In the genomic region with DNA sequence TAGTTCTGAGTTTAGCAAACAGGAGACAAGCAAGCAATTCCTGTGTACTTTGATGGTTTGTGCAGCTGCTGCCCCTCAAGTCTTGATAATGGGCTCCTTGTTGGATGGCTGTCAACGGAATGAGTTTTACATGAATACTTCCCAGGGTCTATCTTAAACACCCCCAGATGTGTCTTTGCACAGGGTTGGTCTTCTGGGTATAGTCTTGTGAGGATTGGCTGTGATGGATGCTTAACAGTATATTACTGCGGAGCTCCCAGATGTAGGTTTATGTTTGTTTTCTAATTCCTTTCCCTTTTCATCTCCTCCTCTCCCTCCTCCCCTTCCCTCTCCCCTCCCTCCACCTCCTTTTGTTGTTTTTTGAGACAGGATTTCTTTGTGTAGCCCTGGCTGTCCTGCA, we compare ENCODE assay signal across 27 mouse cellular contexts. TPM values are rescaled to one million over a fixed set of nuclear protein-coding genes. Genes with fewer than 3 reads are reported as not detected.
DNase-seq lines count a peak whose midpoint lies in the region; ATAC-seq lines count a peak whose summit lies in the region.
"Had no signal": no experiment of that assay in that cellular context is flagged by ENCODE, and none has a peak within 500 bp of the region (broad histone marks: within the 10 kb centered on the region; RNA-seq: fewer than 3 reads in every experiment).

No protein-coding gene starts in this region.

- H3K4me1 ChIP-seq in limb, embryonic 13.5 days, result peaks cover 5% of the 10 kb centered on the region; the same call in 1 of the 2 replicates
- H3K4me1 ChIP-seq in limb, embryonic 10.5 days, result no peaks in the 10 kb centered on the region
- H3K4me1 ChIP-seq: embryonic facial prominence, embryonic 12.5 days; forebrain, embryonic 12.5 days; forebrain, embryonic 15.5 days; heart, embryonic 15.5 days had no signal

- no peak overlapping the region for H3K4me3 ChIP-seq in limb, embryonic 13.5 days
- no peak overlapping the region for H3K4me3 ChIP-seq in limb, embryonic 10.5 days
- H3K4me3 ChIP-seq: embryonic facial prominence, embryonic 12.5 days; erythroblast, embryonic 14.5 days; forebrain, embryonic 12.5 days; forebrain, embryonic 15.5 days; heart, embryonic 15.5 days; hindbrain, embryonic 10.5 days had no signal

- no peak overlapping the region for H3K9ac ChIP-seq in limb, embryonic 13.5 days
- H3K9ac ChIP-seq: embryonic facial prominence, embryonic 12.5 days; forebrain, embryonic 12.5 days; forebrain, embryonic 15.5 days; heart, embryonic 15.5 days; hindbrain, embryonic 14.5 days had no signal

- H3K4me2 ChIP-seq in limb, embryonic 13.5 days (replicated peaks), result no peak overlapping the region
- H3K4me2 ChIP-seq: embryonic facial prominence, embryonic 12.5 days; forebrain, embryonic 12.5 days; forebrain, embryonic 15.5 days; heart, embryonic 11.5 days; heart, embryonic 15.5 days; hindbrain, embryonic 14.5 days had no signal

- ATAC-seq in limb, embryonic 13.5 days (ENCODE audit: low FRiP score, low read depth), result peak; percentile 51; the same call in 1 of the 2 replicates
- ATAC-seq: activated CD4-positive, CD25-positive, alpha-beta regulatory T cell, adult 4 months; forebrain, embryonic 15.5 days had no signal

- no peaks in the 10 kb centered on the region for H3K27me3 ChIP-seq in limb, embryonic 13.5 days
- H3K27me3 ChIP-seq in limb, embryonic 10.5 days (ENCODE audit: low read depth, poor library complexity, severe bottlenecking), result no peaks in the 10 kb centered on the region
- H3K27me3 ChIP-seq: embryonic facial prominence, embryonic 12.5 days; forebrain, embryonic 12.5 days; forebrain, embryonic 15.5 days; heart, embryonic 15.5 days had no signal

- 27% methylated on average over 2 of the region's 2 CpGs for WGBS in limb, embryonic 13.5 days
- 66% methylated on average over 2 of the region's 2 CpGs for WGBS in limb, embryonic 10.5 days

- H3K9me3 ChIP-seq in limb, embryonic 13.5 days, result no peaks in the 10 kb centered on the region
- H3K9me3 ChIP-seq in limb, embryonic 10.5 days (replicated peaks), result no peaks in the 10 kb centered on the region
- H3K9me3 ChIP-seq: embryonic facial prominence, embryonic 12.5 days; forebrain, embryonic 12.5 days; forebrain, embryonic 15.5 days; heart, embryonic 15.5 days; hindbrain, embryonic 10.5 days had no signal

- DNase-seq in embryo, embryonic 10 days (ENCODE audit: low spot score), result peak; percentile 28
- DNase-seq in embryo, embryonic 11 days, result no peak
- DNase-seq in limb, embryonic 10.5 days (ENCODE audit: low spot score), result no peak
- DNase-seq in forelimb bud, embryonic 11.5 days (ENCODE audit: low read depth, low spot score), result peak; percentile 25
- DNase-seq in neural tube, embryonic 10.5 days (ENCODE audit: extremely low spot score, low spot score), result peak; percentile 17
- no peak for DNase-seq in kidney, postnatal 25 days
- DNase-seq in liver, result no peak
- DNase-seq: adrenal gland, adult 8-10 months; adrenal gland, postnatal 25 days; cerebellum, adult 11-12 months; cerebellum, adult 8-10 months; cerebellum, postnatal 10 days; cerebellum, postnatal 36 days; gastrocnemius, postnatal 10 days; gastrocnemius, postnatal 36 days; heart, postnatal 10 days; heart, postnatal 36 days had no signal

- no peak overlapping the region for H3K27ac ChIP-seq in limb, embryonic 13.5 days
- no peak overlapping the region for H3K27ac ChIP-seq in limb, embryonic 10.5 days
- H3K27ac ChIP-seq: embryonic facial prominence, embryonic 12.5 days; forebrain, embryonic 12.5 days; forebrain, embryonic 15.5 days; heart, embryonic 15.5 days; hindbrain, embryonic 10.5 days; hindbrain, embryonic 14.5 days had no signal

- H3K36me3 ChIP-seq in limb, embryonic 13.5 days, result no peaks in the 10 kb centered on the region
- no peaks in the 10 kb centered on the region for H3K36me3 ChIP-seq in limb, embryonic 10.5 days
- H3K36me3 ChIP-seq: embryonic facial prominence, embryonic 12.5 days; forebrain, embryonic 12.5 days; forebrain, embryonic 15.5 days; heart, embryonic 15.5 days; hindbrain, embryonic 10.5 days had no signal

RNA-seq across cellular contexts. Expression of gene Tango6, which starts 10.1 kb away (rescaled TPM):
- 9.5 and 10.3 TPM in 2 replicates for polyA plus RNA-seq in limb, embryonic 13.5 days (2015; fragmentation: Nextera tagmentation; extraction: Ambion mirVana)
- polyA plus RNA-seq in limb, embryonic 10.5 days (2016; fragmentation: Nextera tagmentation; extraction: Ambion mirVana), result 15.5 and 16.1 TPM in 2 replicates

Comparison
In these comparisons a context has a peak if more than half of its experiments do, and no peak if none do; other contexts are left out.
1. DNase-seq: peak in embryo, embryonic 10 days (single experiment), forelimb bud, embryonic 11.5 days (single experiment) and neural tube, embryonic 10.5 days (single experiment); none in embryo, embryonic 11 days (single experiment), limb, embryonic 10.5 days (single experiment), kidney, postnatal 25 days (0 of 2) and liver (single experiment).